Mouse (Mus musculus) left cerebral cortex, adult 11 months (tissue): ENCODE data around the gene Hist1h4f.
A peak's percentile ranks its signal among the peaks of the same experiment; 100 is the strongest.

Source experiments
- DNase-seq: peaks from one replicate; pipeline ENCODE4 v3.0.0; 2022; ENCODE audit warnings: low spot score

Hist1h4f gene

DNA sequence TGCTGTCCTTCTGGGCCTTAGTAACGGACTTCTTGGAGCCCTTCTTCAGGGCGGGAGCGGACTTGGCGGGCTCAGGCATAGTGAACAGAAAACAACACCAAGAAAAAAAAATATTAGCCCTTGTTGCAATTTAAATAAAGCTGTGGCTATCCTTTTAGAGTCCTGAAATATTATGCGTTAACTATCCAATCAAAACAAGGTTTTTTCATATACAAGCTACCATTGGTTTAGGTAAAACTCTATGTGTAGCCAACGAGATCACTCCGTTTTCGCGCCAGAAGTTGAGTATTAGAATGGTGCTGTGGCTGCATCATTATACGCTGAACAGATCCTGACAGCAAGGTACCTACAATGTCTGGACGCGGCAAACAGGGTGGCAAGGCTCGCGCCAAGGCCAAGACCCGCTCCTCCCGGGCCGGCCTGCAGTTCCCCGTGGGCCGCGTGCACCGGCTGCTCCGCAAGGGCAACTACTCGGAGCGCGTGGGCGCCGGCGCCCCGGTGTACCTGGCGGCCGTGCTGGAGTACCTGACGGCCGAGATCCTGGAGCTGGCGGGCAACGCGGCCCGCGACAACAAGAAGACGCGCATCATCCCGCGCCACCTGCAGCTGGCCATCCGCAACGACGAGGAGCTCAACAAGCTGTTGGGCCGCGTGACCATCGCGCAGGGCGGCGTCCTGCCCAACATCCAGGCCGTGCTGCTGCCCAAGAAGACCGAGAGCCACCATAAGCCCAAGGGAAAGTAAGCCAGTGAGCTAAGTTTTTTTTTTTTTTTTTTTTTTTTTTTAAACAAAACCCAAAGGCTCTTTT, 17.7 kb downstream of the Hist1h4f start, which contains the start of gene Hist1h2af:
Gene Hist1h2af (plus strand): TSS at position 347 of the 808 bp plus-strand sequence.
- peak; percentile 77 for DNase-seq

GRCm38 (mm10) chr13:23532262-23533075, 19.0 kb downstream of the Hist1h4f start:
- no peak for DNase-seq

- peak; percentile 98 for DNase-seq
These were observed 20.3 kb downstream of the Hist1h4f start, which contains the start of gene Hist1h4h for GRCm38 (mm10) chr13:23530901-23531875. Gene Hist1h4h (plus strand): TSS chr13:23531050.

DNA sequence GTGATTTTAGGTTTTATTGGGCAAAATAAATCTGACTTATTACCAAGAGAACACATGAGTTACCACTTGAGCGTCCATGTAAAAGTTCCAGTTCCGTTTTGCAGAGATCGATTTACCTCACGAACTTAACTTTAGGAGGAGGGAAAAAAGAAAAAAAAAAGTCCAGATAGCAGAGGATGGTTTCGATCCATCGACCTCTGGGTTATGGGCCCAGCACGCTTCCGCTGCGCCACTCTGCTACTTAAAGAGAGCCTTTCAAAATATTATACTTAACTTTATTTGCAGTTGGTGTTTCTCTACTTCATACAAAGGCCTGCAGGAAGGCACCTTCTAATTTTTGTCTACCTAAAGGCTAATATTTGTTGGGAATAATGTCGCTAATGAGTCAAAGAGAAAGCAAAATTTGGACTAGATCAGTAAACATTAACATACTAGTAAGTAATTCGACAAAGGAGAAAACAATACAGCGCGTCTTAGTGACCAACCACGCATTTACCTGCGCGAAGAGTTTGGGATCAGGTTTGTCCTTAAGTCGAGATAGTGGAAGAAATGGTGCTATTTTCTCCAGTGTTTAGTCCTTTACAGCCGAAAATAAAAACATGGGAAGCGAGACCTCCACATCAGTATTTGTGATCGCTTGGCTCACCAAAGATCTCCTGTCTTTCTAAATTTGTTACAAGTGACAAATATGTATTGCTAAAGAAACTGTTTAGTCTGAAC, 21.1 kb downstream of the Hist1h4f start:
- DNase-seq, result peak; percentile 81

GRCm38 (mm10) chr13:23529480-23530165, 21.8 kb downstream of the Hist1h4f start:
- DNase-seq, result no peak

GRCm38 (mm10) chr13:23529005-23529404, 22.4 kb downstream of the Hist1h4f start:
- no peak for DNase-seq

DNA sequence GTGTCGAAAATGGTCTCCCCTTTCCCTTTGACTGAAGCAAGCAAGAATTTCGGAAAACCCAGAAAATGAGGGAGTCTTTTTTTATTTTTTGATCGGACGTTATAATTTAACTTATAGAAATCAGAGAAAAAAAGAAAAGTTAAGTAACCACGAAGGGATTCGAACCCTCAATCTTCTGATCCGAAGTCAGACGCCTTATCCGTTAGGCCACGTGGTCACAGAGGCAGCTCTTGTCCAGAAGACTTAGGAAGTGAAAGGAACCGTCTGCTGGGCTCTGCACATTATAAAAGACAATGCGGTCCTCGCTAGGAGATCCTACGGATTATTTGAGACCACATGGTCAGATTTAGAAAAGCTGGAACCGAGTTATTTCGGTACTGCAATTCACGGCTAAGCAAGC, 25.1 kb downstream of the Hist1h4f start:
- peak; percentile 91 for DNase-seq

DNA sequence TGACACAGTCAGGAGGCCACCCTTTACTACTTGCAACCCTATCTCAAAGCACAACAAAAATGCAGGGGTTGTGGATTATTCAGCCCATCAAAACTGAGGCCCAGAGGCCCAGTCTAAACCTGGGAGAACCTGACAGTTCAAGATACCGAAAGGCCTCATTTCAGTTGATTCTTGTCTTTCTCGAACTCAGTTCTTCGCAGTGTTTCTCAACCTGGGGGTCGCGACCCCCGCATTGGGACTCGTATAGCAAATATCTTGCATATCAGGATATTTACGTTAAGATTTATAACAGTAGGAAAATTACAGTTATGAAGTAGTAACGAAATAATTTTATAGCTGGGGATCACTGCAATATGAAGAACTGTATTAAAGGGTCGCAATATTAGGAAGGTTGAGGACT, 25.5 kb downstream of the Hist1h4f start:
- DNase-seq, result no peak

- no peak for DNase-seq
These were observed 26.8 kb downstream of the Hist1h4f start for GRCm38 (mm10) chr13:23524654-23525053.

- DNase-seq, result no peak
These were observed 27.5 kb downstream of the Hist1h4f start for GRCm38 (mm10) chr13:23523976-23524375.

- no peak for DNase-seq
These were observed 29.7 kb downstream of the Hist1h4f start for GRCm38 (mm10) chr13:23521703-23522102.

GRCm38 (mm10) chr13:23519416-23519815, 32.0 kb downstream of the Hist1h4f start:
- peak; percentile 67 for DNase-seq

DNA sequence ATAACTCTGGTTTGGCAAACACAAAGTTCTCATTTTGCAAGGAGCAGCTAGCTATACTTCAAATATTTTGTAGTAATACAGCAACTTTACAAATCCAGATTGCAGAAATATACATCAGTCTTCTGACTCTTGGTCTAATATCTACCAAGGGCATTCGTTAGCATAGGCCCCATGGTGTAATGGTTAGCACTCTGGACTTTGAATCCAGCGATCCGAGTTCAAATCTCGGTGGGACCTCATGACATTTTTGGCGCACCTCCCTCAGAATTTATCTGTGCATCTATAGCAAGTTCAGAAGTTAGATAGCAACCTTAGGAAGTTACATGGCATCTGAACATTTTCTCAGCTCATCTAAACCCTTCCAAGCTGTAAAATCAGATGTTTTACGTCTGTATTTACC, 32.6 kb downstream of the Hist1h4f start:
- DNase-seq, result peak; percentile 71

DNA sequence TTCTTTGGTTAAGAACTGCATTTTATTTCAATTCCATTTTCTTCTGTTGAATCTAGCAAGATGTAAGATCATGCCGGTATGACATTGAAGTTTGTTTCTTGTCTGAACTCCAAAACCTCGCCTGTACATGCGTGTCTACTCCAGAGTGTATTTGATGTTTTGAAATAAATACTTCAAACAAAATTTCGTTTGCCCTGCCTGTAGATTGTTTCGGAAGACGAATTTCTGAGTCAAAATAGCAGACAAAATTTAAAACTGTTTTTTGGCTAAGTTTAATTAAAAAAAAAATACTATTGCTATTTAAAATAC, 33.2 kb downstream of the Hist1h4f start:
- no peak for DNase-seq

GRCm38 (mm10) chr13:23517603-23518294, 33.7 kb downstream of the Hist1h4f start:
- peak; percentile 88 for DNase-seq

GRCm38 (mm10) chr13:23516822-23517602, 34.4 kb downstream of the Hist1h4f start:
- DNase-seq, result no peak

- DNase-seq, result no peak
These were observed 35.4 kb downstream of the Hist1h4f start for GRCm38 (mm10) chr13:23515826-23516620.

DNA sequence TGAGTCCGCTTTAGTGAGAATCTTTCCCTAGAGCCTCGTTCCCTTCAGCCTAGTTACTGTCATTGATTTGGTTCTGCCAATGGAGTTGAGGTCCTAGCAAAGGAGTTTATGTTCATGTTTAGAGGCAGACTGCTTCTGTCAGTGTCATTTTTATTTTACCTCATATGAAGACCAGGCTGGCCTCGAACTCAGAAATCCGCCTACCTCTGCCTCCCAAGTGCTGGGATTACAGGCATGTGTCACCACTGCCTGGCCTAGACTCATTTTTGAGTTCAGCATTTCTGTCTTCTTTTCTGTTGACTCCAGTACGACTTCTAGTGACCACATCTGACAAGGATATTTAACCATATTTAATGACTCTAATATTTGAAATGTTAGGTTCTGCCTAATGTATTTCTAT, 36.2 kb downstream of the Hist1h4f start:
- DNase-seq, result no peak
